9 mouse cellular contexts compared by ENCODE assay signal in genomic region chr1:124845681-124846080, GRCm38 (mm10).
DNase-seq lines count a peak whose midpoint lies in the region; ATAC-seq lines count a peak whose summit lies in the region.
"Had no signal": no experiment of that assay in that cellular context is flagged by ENCODE, and none has a peak within 500 bp of the region (broad histone marks: within the 10 kb centered on the region; RNA-seq: fewer than 3 reads in every experiment).

No protein-coding gene starts in this region.

- DNase-seq in forebrain, embryonic 11.5 days (ENCODE audit: low spot score): peak; percentile 53
- peak; percentile 58 for DNase-seq in lung, postnatal 10 days
- DNase-seq in lung, postnatal 25 days (ENCODE audit: low spot score): no peak
- DNase-seq in embryo, embryonic 10 days (ENCODE audit: low spot score): peak; percentile 73
- DNase-seq in left cerebral cortex, postnatal 36 days (ENCODE audit: low spot score in 2 of 2): peak; percentile 30 to 31
- peak; percentile 4 for DNase-seq in testis, postnatal 14 days (ENCODE audit: low spot score)
- DNase-seq in cerebellum, adult 9-10 months: no peak

- no peaks in the 10 kb centered on the region for H3K36me3 ChIP-seq in forebrain, embryonic 11.5 days (ENCODE audit: control insufficient read depth, insufficient read depth, low read length)
- no peaks in the 10 kb centered on the region for H3K36me3 ChIP-seq in forebrain, embryonic 16.5 days (ENCODE audit: control insufficient read depth, insufficient read depth)
- H3K36me3 ChIP-seq: limb, embryonic 13.5 days had no signal

- no peaks in the 10 kb centered on the region for H3K27me3 ChIP-seq in forebrain, embryonic 11.5 days (ENCODE audit: control insufficient read depth, insufficient read depth, low read length)
- H3K27me3 ChIP-seq in forebrain, embryonic 16.5 days (replicated peaks; ENCODE audit: control insufficient read depth, insufficient read depth, low read length): no peaks in the 10 kb centered on the region
- H3K27me3 ChIP-seq: limb, embryonic 13.5 days had no signal

- H3K4me2 ChIP-seq in forebrain, embryonic 11.5 days (ENCODE audit: low read depth, low read length, severe bottlenecking): no peak overlapping the region
- H3K4me2 ChIP-seq in forebrain, embryonic 16.5 days (ENCODE audit: low read length): no peak overlapping the region
- H3K4me2 ChIP-seq: limb, embryonic 13.5 days had no signal

- intact Hi-C loops in left cerebral cortex, postnatal 36 days (cut with DNase I): no loop called here

- no peak overlapping the region for H3K9ac ChIP-seq in forebrain, embryonic 11.5 days (ENCODE audit: low read length)
- H3K9ac ChIP-seq in forebrain, embryonic 16.5 days (replicated peaks; ENCODE audit: low read depth, low read length): no peak overlapping the region
- H3K9ac ChIP-seq: limb, embryonic 13.5 days had no signal

- no peak overlapping the region for H3K4me3 ChIP-seq in forebrain, embryonic 11.5 days (ENCODE audit: low read depth, low read length)
- H3K4me3 ChIP-seq in forebrain, embryonic 16.5 days (replicated peaks; ENCODE audit: low read length): no peak overlapping the region
- H3K4me3 ChIP-seq: limb, embryonic 13.5 days had no signal

- no peak for ATAC-seq in forebrain, embryonic 11.5 days (replicated peaks; ENCODE audit: low FRiP score)
- no peak for ATAC-seq in forebrain, embryonic 16.5 days

- 56% methylated on average over 6 of the region's 6 CpGs for WGBS in forebrain, embryonic 11.5 days
- 50% methylated on average over 6 of the region's 6 CpGs for WGBS in forebrain, embryonic 16.5 days

- no peak overlapping the region for H3K27ac ChIP-seq in forebrain, embryonic 11.5 days (ENCODE audit: low read depth, low read length)
- H3K27ac ChIP-seq in forebrain, embryonic 16.5 days (ENCODE audit: low read length): no peak overlapping the region
- H3K27ac ChIP-seq: limb, embryonic 13.5 days had no signal

- no peaks in the 10 kb centered on the region for H3K9me3 ChIP-seq in forebrain, embryonic 11.5 days (ENCODE audit: control insufficient read depth, low read length)
- no peaks in the 10 kb centered on the region for H3K9me3 ChIP-seq in forebrain, embryonic 16.5 days (ENCODE audit: control insufficient read depth, low read length)
- H3K9me3 ChIP-seq: limb, embryonic 13.5 days had no signal

- no peaks in the 10 kb centered on the region for H3K4me1 ChIP-seq in forebrain, embryonic 11.5 days (replicated peaks; ENCODE audit: control insufficient read depth, insufficient read depth, low read length)
- H3K4me1 ChIP-seq in forebrain, embryonic 16.5 days (replicated peaks; ENCODE audit: control insufficient read depth, insufficient read depth, low read length): no peaks in the 10 kb centered on the region
- H3K4me1 ChIP-seq: limb, embryonic 13.5 days had no signal

Comparison
In these comparisons a context has a peak if more than half of its experiments do, and no peak if none do; other contexts are left out.
1. DNase-seq: peak in forebrain, embryonic 11.5 days (single experiment), lung, postnatal 10 days (single experiment), embryo, embryonic 10 days (single experiment), left cerebral cortex, postnatal 36 days (2 of 2) and testis, postnatal 14 days (single experiment); none in lung, postnatal 25 days (single experiment) and cerebellum, adult 9-10 months (single experiment).